Mouse (Mus musculus) thymus, adult 2 months (tissue): Measurements from ENCODE around the gene Cd63.

Experiments
- CTCF ChIP-seq: fragments of 200-500 bp; IDR thresholded peaks from 2 replicates; pipeline ENCODE4 v1.5.1; 2012; ENCODE audit warnings: mild to moderate bottlenecking, control low read depth, low read length, moderate library complexity, borderline replicate concordance; ENCODE audit not compliant: control insufficient read depth, poor library complexity, insufficient read depth; ENCODE audit errors: extremely low read depth
- POLR2A ChIP-seq: fragments of 200-500 bp; IDR thresholded peaks from 2 replicates; pipeline ENCODE4 v1.6.1; 2012; ENCODE audit warnings: mild to moderate bottlenecking, low read length, control low read depth, moderate library complexity; ENCODE audit not compliant: control insufficient read depth, poor library complexity, insufficient read depth; ENCODE audit errors: extremely low read depth

- no peak for TF ChIP-seq POLR2A
- TF ChIP-seq CTCF = no peak
Observed at GRCm38 (mm10) chr10:128958340-128958739, 57.6 kb downstream of the Cd63 start.
